In the genomic region with DNA sequence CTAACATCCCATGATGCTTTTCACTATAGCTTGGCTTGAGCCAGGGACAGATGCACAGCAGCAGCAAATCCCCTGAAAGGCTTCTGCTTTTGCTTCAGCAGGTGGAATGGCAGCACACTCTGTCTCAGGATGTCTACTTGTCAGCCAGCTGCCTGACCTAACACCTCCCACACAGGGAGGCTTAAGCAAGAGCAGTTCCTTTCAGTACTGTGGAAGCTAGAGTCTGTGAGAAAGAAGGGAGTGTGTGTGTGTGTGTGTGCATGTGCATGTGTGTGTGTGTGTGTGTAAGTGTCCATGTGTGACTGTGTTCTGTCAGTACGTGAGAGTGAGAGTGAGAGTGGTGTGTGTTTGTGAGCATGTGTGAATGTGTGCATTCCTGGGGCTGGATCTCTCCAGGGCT, we compare ENCODE assay signal across 15 mouse cellular contexts. TPM values are rescaled to one million over a fixed set of nuclear protein-coding genes. Genes with fewer than 3 reads are reported as not detected.
"Had no signal": no experiment of that assay in that cellular context is flagged by ENCODE, and none has a peak within 500 bp of the region (broad histone marks: within the 10 kb centered on the region; RNA-seq: fewer than 3 reads in every experiment).

No protein-coding gene starts in this region.

RNA-seq across cellular contexts. Expression of a gene that starts 19.7 kb away (rescaled TPM):
- total RNA-seq: megakaryocyte-erythroid progenitor cell, adult 5-6 weeks; monocyte, adult 5-6 weeks; neutrophil, adult 5-6 weeks had no signal
- polyA plus RNA-seq: kidney, embryonic 14.5 days; kidney, postnatal 0 days; limb, embryonic 12.5 days; liver, embryonic 12.5 days; liver, embryonic 15.5 days; midbrain, embryonic 12.5 days; midbrain, embryonic 16.5 days; myocyte; neural tube, embryonic 13.5 days had no signal

RNA-seq across cellular contexts. Expression of a gene that starts 52.5 kb away (rescaled TPM):
- total RNA-seq: megakaryocyte-erythroid progenitor cell, adult 5-6 weeks; monocyte, adult 5-6 weeks; neutrophil, adult 5-6 weeks had no signal
- polyA plus RNA-seq: kidney, adult 2 months; kidney, embryonic 14.5 days; kidney, postnatal 0 days; limb, embryonic 12.5 days; liver, embryonic 12.5 days; liver, embryonic 15.5 days; lung, embryonic 15.5 days; midbrain, embryonic 12.5 days; midbrain, embryonic 16.5 days; myocyte; neural tube, embryonic 13.5 days; stomach, embryonic 16.5 days had no signal
